Mouse (Mus musculus) midbrain, embryonic 14.5 days (tissue): ENCODE results near the gene Gabrd. TPM values are rescaled to one million over a fixed set of nuclear protein-coding genes. Genes with fewer than 3 reads are reported as not detected.

Experiments
- ATAC-seq: fragments of 200-750 bp; cut with Nextera tagmentation; 2 replicates; pipeline ENCODE4 v1.8.0; 2017; ENCODE audit warnings: moderate number of reproducible peaks, moderate library complexity; ENCODE audit not compliant: low FRiP score, low TSS enrichment
- DNase-seq: peaks from one replicate; pipeline ENCODE4 v3.0.0-alpha.2; 2015
- H3K27ac ChIP-seq: fragments of 300-500 bp; sonication (generic); replicated peaks from 2 replicates; pipeline ENCODE4 v1.5.1; 2014; ENCODE audit warnings: mild to moderate bottlenecking, low read depth, low read length, moderate library complexity
- H3K27me3 ChIP-seq: fragments of 300-500 bp; sonication (generic); 2 replicates; pipeline ENCODE4 v1.6.1; 2014; ENCODE audit warnings: low read length, control low read depth, mixed read lengths; ENCODE audit not compliant: control insufficient read depth, insufficient read depth
- H3K36me3 ChIP-seq: fragments of 300-500 bp; sonication (generic); 2 replicates; pipeline ENCODE4 v1.6.1; 2014; ENCODE audit warnings: low read length, control low read depth; ENCODE audit not compliant: control insufficient read depth, insufficient read depth
- H3K4me1 ChIP-seq: fragments of 300-500 bp; sonication (generic); 2 replicates; pipeline ENCODE4 v1.6.1; 2014; ENCODE audit warnings: mild to moderate bottlenecking, antibody characterized with exemption, low read length, control low read depth; ENCODE audit not compliant: control insufficient read depth, insufficient read depth
- H3K4me2 ChIP-seq: fragments of 300-500 bp; sonication (generic); 2 replicates; pipeline ENCODE4 v1.6.1; 2014; ENCODE audit warnings: mild to moderate bottlenecking, low read length, moderate library complexity
- H3K4me3 ChIP-seq: fragments of 300-500 bp; sonication (generic); replicated peaks from 2 replicates; pipeline ENCODE4 v1.5.1; 2014; ENCODE audit warnings: low read depth, low read length
- H3K9ac ChIP-seq: fragments of 300-500 bp; sonication (generic); replicated peaks from 2 replicates; pipeline ENCODE4 v1.6.1; 2014; ENCODE audit warnings: mild to moderate bottlenecking, low read length, moderate library complexity
- H3K9me3 ChIP-seq: fragments of 300-500 bp; sonication (generic); 2 replicates; pipeline ENCODE4 v1.6.1; 2016; ENCODE audit warnings: low read length, control low read depth, mixed read lengths; ENCODE audit not compliant: control insufficient read depth
- WGBS: fragments of 180-500 bp; shearing (Covaris S2); extraction: QIAGEN DNeasy Blood & Tissue Kit; methylation state at CpG from one replicate; pipeline ENCODE4 v1.1.7; 2014; 5-methylcytosine and 5-hydroxymethylcytosine counted together
- polyA plus RNA-seq: library from polyadenylated mRNA; unstranded; fragments of >200 nt; fragmentation: Nextera tagmentation; extraction: Ambion mirVana; gene quantifications from 2 replicates; pipeline ENCODE4 v1.2.1, GENCODE M21; 2014

Gene Gabrd
- polyA plus RNA-seq, 1 experiment from 2014 or later = not detected

DNA sequence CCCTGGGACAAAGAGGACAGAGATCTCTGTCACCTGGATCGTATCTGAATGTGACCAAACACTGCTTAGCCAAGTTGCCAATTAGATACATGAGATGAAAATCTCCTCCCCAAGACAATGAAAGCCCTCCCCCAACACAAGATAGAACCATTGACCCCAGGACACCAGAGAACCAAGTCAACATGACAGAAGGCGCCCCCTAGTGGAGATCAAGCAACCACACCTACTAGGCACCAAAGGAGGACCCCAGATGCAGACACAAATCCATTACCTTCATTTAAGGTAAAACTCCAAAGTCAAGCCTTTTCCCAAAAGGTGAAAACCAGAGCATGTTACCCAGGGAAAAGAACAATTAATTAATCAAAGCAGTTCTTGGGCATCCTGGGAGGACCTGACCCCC is 40.3 kb downstream of the Gabrd start:
- no peak overlapping the region for H3K4me3 ChIP-seq
- H3K4me2 ChIP-seq = no peak overlapping the region
- 0 out of 2 replicates have a peak, but pooled peaks cover 3% of the 10 kb centered on the region for H3K4me1 ChIP-seq
- H3K27me3 ChIP-seq = peaks cover 35% of the 10 kb centered on the region
- WGBS = 50% methylated on average over 2 of the region's 2 CpGs
- no peak overlapping the region for H3K27ac ChIP-seq
- no peaks in the 10 kb centered on the region for H3K9me3 ChIP-seq
- ATAC-seq (no peak), DNase-seq (no peak)
- no peak overlapping the region for H3K9ac ChIP-seq
- H3K36me3 ChIP-seq = no peaks in the 10 kb centered on the region

DNA sequence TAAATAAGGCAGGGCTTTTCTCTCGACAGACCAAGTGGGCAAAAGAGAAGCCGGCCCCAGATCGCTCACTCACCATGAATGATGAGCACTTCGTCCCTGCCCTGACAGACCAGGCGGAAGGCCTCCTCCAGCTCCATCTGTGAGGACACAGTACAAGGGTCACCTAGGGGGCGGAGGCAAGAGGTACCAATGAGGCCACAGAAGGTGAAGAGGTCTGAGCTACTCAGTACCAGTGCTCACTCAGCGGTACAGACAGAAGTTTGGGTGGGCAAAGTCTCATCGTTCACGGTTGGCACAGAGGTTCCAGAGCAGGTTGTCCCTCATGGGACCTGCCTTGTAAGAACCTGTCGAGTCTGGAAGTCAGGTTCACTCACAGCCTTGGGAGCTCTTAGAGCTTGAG is 41.6 kb downstream of the Gabrd start:
- ATAC-seq = no peak
- no peaks in the 10 kb centered on the region for H3K4me1 ChIP-seq
- H3K27me3 ChIP-seq = peaks cover 22% of the 10 kb centered on the region
- H3K4me2 ChIP-seq = no peak overlapping the region
- WGBS = 91% methylated on average over 10 of the region's 10 CpGs
- H3K4me3 ChIP-seq = no peak overlapping the region
- no peaks in the 10 kb centered on the region for H3K9me3 ChIP-seq
- H3K36me3 ChIP-seq = no peaks in the 10 kb centered on the region
- no peak overlapping the region for H3K27ac ChIP-seq
- no peak for DNase-seq
- H3K9ac ChIP-seq = no peak overlapping the region

DNA sequence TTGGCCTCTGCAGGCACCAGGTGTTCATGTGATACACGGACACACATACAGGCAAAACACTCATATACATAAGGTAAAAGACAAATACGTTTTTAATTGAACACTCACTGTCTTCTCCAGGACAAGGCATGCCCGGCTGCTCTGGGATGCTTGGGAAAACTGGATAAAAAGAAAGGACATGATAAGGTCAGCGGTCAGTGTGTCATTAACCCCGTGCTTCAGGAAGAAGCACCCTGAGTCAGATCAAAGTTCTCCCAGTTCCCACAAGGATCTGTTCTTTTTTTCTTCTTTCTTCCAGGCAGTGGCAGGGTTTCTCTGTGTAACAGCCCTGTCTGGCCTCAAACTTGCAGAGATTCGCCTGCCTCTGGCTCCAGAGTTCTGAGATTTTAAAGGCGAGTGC is 43.4 kb downstream of the Gabrd start:
- 82% methylated on average over 7 of the region's 7 CpGs for WGBS
- no peak overlapping the region for H3K27ac ChIP-seq
- H3K4me3 ChIP-seq = no peak overlapping the region
- peaks cover 5% of the 10 kb centered on the region; the same call in 1 of the 2 replicates for H3K27me3 ChIP-seq
- no peak overlapping the region for H3K9ac ChIP-seq
- no peak overlapping the region for H3K4me2 ChIP-seq
- ATAC-seq (no peak), DNase-seq (no peak)
- no peaks in the 10 kb centered on the region for H3K4me1 ChIP-seq
- no peaks in the 10 kb centered on the region for H3K9me3 ChIP-seq
- no peaks in the 10 kb centered on the region for H3K36me3 ChIP-seq

DNA sequence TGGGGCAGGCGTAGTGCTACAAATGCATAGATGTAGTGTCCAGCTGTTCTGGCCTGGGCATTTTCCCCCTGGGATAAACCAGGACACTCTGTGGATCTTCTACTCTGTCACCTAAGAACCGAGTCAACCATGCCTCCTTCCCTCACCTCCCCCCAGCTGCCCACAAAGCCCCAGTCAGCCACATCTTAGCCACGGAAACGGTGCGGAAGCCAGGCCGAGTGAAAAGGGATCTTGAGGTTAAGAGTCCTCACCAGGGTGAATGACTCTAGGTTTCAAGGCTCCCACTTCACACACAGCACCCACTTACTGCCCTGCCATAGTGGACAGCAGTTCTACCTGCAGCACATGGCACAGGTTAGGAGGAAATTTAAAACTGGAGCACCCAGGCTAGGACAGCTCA is 43.9 kb downstream of the Gabrd start:
- Histone ChIP-seq H3K27ac (no peak overlapping the region), H3K4me2 (no peak overlapping the region), H3K9me3 (no peaks in the 10 kb centered on the region), H3K9ac (no peak overlapping the region), H3K4me1 (no peaks in the 10 kb centered on the region), H3K4me3 (no peak overlapping the region), H3K36me3 (no peaks in the 10 kb centered on the region), H3K27me3 (no peaks in the 10 kb centered on the region)
- DNase-seq (no peak), ATAC-seq (no peak)
- WGBS = 85% methylated on average over 6 of the region's 6 CpGs

DNA sequence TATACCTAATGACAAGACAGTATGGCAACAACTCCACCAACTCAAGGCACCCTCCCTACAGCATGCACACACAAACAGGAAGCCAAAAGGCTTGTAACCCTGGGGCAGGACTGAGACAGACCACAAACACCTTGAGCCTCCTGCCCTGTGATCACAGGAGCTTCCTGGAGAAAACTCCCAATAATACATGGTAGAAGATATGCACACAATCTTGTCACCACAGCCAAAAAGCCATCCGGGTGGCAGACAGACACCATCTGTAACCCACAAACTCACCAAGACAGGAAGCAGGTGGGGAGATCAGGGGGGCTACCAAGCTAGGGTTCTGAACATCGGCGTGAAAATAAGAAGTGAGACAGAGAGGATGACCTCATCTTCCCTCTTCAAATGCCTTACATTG is 45.3 kb downstream of the Gabrd start:
- no peaks in the 10 kb centered on the region for H3K27me3 ChIP-seq
- no peaks in the 10 kb centered on the region for H3K9me3 ChIP-seq
- H3K9ac ChIP-seq = no peak overlapping the region
- WGBS = 92% methylated on average over 3 of the region's 3 CpGs
- H3K4me3 ChIP-seq = no peak overlapping the region
- H3K4me2 ChIP-seq = no peak overlapping the region
- H3K27ac ChIP-seq = no peak overlapping the region
- no peaks in the 10 kb centered on the region for H3K36me3 ChIP-seq
- ATAC-seq (no peak), DNase-seq (no peak)
- no peaks in the 10 kb centered on the region for H3K4me1 ChIP-seq

DNA sequence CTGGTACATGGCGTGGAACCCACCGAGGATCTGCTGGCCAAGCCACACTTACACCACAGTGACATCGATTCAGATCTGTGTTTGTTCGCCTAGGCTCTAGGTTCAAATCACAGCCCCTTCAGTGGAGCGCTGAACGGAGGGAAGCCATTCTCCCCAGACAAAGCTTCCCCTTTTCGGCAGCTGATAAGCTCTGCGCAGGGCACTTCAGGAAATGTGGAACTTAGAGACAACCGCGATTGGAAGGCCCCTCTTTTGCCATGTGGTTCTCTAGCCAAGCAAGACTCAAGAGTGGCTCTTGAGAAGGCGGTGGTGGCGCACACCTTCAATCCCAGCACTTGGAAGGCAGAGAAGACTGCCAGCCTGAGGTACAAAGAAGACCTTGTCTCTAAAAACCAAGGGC is 51.6 kb downstream of the Gabrd start:
- H3K4me3 ChIP-seq = peak overlapping the region; percentile 77; the same call in 1 of the 2 replicates
- H3K27me3 ChIP-seq = no peaks in the 10 kb centered on the region
- 93% methylated on average over 12 of the region's 12 CpGs for WGBS
- DNase-seq = no peak
- no peaks in the 10 kb centered on the region for H3K36me3 ChIP-seq
- no peak for ATAC-seq
- H3K9me3 ChIP-seq = no peaks in the 10 kb centered on the region
- peak overlapping the region; percentile 91 for H3K9ac ChIP-seq
- H3K27ac ChIP-seq = peak overlapping the region; percentile 96
- H3K4me1 ChIP-seq = peaks cover 17% of the 10 kb centered on the region
- H3K4me2 ChIP-seq = no peak overlapping the region; the same call in 1 of the 2 replicates

DNA sequence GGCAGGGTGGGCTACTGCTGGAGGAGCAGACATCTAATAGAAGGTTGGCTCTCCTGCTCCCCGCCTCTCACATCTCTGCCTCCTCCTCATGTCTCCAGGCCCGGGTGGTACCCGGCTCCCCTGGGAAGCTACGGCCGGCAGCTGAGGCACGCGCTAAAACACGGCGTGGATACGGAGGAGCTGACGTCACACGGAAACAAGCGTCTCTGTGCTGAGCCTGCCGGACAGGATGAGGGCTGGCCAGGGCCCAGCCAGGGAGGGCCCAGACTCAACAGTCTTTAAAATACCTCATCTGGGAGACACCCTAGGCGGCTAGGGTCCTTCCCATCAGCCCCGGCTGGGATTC is 52.3 kb downstream of the Gabrd start:
- Histone ChIP-seq H3K4me3 (peak overlapping the region; percentile 77), H3K4me2 (peak overlapping the region; percentile 88), H3K36me3 (no peaks in the 10 kb centered on the region), H3K9me3 (no peaks in the 10 kb centered on the region), H3K9ac (peak overlapping the region; percentile 91), H3K27ac (peak overlapping the region; percentile 96), H3K27me3 (no peaks in the 10 kb centered on the region), H3K4me1 (peaks cover 17% of the 10 kb centered on the region)
- WGBS = 3% methylated on average over 16 of the region's 16 CpGs
- ATAC-seq (peak; percentile 91), DNase-seq (peak; percentile 94)

DNA sequence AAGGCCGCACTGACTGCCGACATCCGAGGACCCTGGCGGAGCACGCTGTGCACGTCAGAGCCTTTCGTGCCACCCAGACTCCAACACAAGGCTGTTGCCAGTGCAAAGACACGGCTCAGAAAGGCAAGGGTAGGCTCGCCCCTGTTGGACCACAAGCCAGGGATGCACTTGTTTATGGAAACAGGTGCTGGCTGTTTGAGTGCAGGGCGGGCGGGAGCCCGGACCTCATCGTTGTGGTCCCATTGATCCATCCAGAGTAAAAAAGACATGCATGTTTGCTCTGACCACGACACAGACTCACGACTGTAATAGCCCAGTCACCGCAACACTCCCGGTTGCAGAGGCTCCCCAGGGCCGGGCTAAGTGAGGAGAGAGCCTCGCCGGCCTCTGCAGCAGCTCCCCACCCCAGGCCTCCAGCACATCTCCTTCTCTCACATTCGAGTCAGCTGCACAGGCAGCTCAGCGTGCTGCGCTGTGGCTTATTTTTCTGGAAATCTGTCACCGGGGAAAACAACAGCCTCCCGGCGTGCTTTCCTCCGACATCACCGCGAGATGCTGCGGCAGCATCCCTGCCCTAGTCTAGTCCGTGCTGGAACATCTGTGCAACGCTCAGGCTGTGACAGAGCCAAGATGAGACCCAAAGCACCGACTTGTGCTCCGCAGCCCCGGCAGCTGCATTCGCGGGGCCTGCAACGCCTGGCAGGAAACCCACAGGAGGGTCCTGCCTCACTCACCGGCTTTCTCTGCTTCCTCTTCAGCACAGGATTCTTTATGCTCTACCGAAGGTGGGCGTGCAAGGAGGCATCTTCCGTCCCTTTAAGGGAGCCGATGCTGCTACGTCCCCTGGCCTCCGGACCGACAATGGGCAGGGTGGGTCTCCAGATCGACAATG is 53.0 kb downstream of the Gabrd start:
- DNase-seq = peak; percentile 74
- Histone ChIP-seq H3K36me3 (no peaks in the 10 kb centered on the region), H3K27me3 (no peaks in the 10 kb centered on the region), H3K4me1 (peaks cover 17% of the 10 kb centered on the region), H3K4me3 (peak overlapping the region; percentile 77), H3K27ac (peak overlapping the region; percentile 96), H3K4me2 (peak overlapping the region; percentile 88), H3K9me3 (no peaks in the 10 kb centered on the region), H3K9ac (peak overlapping the region; percentile 91)
- 2% methylated on average over 47 of the region's 47 CpGs for WGBS
- peak; percentile 73 for ATAC-seq

DNA sequence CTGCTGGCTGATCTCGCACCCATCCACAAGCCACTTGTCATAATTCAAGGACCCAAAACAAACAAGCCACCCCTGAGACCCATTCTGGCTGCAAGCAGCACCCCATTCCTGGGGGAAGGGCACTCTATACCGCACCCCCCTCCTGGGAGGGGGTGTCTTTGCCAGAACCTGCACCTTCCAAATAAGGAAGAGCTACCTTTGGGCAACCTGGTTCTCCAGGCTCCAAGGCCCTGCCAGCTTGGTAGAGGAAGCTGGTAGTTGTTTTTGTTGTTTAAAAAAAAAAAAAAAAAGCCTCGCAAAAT is 53.7 kb downstream of the Gabrd start:
- Histone ChIP-seq H3K36me3 (no peaks in the 10 kb centered on the region), H3K27ac (peak overlapping the region; percentile 96), H3K27me3 (no peaks in the 10 kb centered on the region), H3K4me3 (peak overlapping the region; percentile 77), H3K4me1 (peaks cover 17% of the 10 kb centered on the region), H3K4me2 (peak overlapping the region; percentile 88), H3K9me3 (no peaks in the 10 kb centered on the region), H3K9ac (peak overlapping the region; percentile 91)
- DNase-seq (peak; percentile 22), ATAC-seq (no peak)
- 42% methylated on average over 3 of the region's 3 CpGs for WGBS
